Mouse (Mus musculus): ENCODE results near the gene Rps12-ps3. TPM values are rescaled to one million over a fixed set of nuclear protein-coding genes. Genes with fewer than 3 reads are reported as not detected.

Gene Rps12-ps3
- polyA plus RNA-seq, 1 experiment = 118 TPM

DNA sequence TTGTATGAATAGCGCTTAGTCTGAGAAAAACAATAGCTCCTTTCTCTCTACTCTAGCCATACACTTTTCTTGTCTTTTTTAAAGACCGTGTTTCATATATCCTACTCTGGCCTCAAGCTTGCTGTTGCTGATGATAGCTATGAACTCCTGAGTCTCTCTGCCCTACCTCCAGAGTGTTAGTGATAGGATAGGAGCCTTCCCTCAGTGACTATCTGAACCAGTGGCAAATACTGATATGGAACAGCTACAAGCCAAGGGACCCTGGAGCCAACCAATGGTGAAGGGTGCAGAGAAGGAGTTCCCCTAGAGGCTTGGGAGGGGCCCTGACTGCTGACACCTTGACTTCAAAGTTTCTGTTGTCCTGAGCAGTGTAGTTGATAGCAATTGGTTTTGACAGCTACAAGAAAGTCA is 38.4 kb downstream of the Rps12-ps3 start:
- no peak overlapping the region for H3K4me3 ChIP-seq (ENCODE audit: insufficient read depth, low read length)
- H3K27ac ChIP-seq (ENCODE audit: insufficient read depth, low read length) = no peak overlapping the region
- TF ChIP-seq POLR2A (IDR thresholded peaks at IDR 0.05; ENCODE audit: extremely low read depth, insufficient read depth, low read length) (no peak), CTCF (IDR thresholded peaks at IDR 0.05; ENCODE audit: extremely low read depth, insufficient read depth, low read length) (no peak)
- H3K4me1 ChIP-seq (ENCODE audit: control insufficient read depth, insufficient read depth, low read length) = no peaks in the 10 kb centered on the region

DNA sequence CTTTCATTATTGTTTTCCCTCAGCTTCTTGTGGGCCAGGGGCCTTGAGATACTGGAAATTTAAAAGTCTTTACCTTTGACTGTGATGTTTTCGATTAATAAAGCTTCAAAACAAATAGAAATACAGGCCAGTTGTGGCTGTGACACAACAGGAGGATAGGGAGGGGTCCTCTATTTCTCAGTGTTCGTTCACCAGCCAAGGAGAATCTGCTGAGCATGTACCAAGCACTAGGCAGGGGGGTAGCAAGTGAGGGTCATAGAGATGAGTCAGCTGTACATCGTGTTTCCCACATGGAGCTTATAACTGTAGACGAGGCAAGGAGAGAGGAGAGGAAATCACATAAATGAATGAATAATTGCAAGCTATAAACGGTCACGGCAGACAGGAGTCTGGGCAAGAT is 40.6 kb downstream of the Rps12-ps3 start:
- no peak for TF ChIP-seq CTCF (IDR thresholded peaks at IDR 0.05; ENCODE audit: extremely low read depth, insufficient read depth, low read length)
- no peak for TF ChIP-seq POLR2A (IDR thresholded peaks at IDR 0.05; ENCODE audit: extremely low read depth, insufficient read depth, low read length)
- no peak overlapping the region for H3K4me3 ChIP-seq (ENCODE audit: insufficient read depth, low read length)
- no peak overlapping the region for H3K27ac ChIP-seq (ENCODE audit: insufficient read depth, low read length)

DNA sequence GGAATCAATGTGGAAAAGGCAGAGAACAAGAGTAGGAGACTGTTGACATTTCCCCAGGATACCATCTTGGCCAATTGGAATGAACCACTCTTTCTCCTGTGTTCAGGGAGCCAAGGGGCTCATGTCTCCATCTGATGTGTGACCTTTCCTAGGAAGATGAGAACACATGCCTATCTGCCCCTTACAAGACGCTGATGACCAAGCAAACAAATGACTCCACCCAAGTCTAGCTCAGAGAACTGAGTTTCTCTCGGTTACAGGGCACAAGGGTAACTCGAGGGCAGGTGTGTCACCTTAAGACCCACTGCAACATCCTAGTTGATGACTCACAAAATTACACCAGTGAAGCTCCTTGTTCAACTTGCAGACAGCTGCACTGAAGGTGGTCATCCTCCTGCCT is 41.6 kb downstream of the Rps12-ps3 start:
- Histone ChIP-seq H3K4me3 (ENCODE audit: insufficient read depth, low read length) (no peak overlapping the region), H3K27ac (ENCODE audit: insufficient read depth, low read length) (no peak overlapping the region), H3K4me1 (ENCODE audit: control insufficient read depth, insufficient read depth, low read length) (no peaks in the 10 kb centered on the region)
- TF ChIP-seq CTCF (IDR thresholded peaks at IDR 0.05; ENCODE audit: extremely low read depth, insufficient read depth, low read length) = no peak
- no peak for TF ChIP-seq POLR2A (IDR thresholded peaks at IDR 0.05; ENCODE audit: extremely low read depth, insufficient read depth, low read length)

More for the DNA sequence above, 40.6 kb downstream of the Rps12-ps3 start:
- H3K4me1 ChIP-seq (ENCODE audit: control insufficient read depth, insufficient read depth, low read length) = no peaks in the 10 kb centered on the region

GRCm38 (mm10) chr19:59366724-59367123 is 44.6 kb downstream of the Rps12-ps3 start:
- no peaks in the 10 kb centered on the region for H3K4me1 ChIP-seq (ENCODE audit: control insufficient read depth, insufficient read depth, low read length)
- TF ChIP-seq POLR2A (IDR thresholded peaks at IDR 0.05; ENCODE audit: extremely low read depth, insufficient read depth, low read length) = no peak
- no peak for TF ChIP-seq CTCF (IDR thresholded peaks at IDR 0.05; ENCODE audit: extremely low read depth, insufficient read depth, low read length)
- no peak overlapping the region for H3K27ac ChIP-seq (ENCODE audit: insufficient read depth, low read length)
- no peak overlapping the region for H3K4me3 ChIP-seq (ENCODE audit: insufficient read depth, low read length)

DNA sequence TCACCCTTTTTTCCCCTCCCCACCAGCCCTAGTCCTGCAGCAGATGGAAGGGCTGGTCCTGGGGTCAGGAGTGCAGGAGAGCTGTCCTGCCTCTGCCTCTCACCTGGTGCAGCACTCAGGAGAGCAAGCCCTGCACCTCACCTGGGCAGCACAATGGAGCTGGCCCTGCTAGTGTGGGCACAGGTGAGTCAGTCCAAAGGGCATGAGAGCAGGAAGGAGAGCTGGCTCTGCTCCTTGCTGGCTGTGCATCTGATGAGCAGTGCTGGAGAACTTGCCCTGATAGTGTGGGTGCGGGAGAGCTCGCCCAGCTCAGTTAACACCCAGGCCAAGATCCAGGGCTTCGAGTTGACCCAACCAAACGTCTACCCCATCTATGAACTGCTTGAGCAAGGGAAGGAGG is 45.8 kb downstream of the Rps12-ps3 start:
- TF ChIP-seq CTCF (IDR thresholded peaks at IDR 0.05; ENCODE audit: extremely low read depth, insufficient read depth, low read length) = no peak
- no peak for TF ChIP-seq POLR2A (IDR thresholded peaks at IDR 0.05; ENCODE audit: extremely low read depth, insufficient read depth, low read length)

GRCm38 (mm10) chr19:59371016-59371415 is 48.9 kb downstream of the Rps12-ps3 start:
- H3K27ac ChIP-seq (ENCODE audit: insufficient read depth, low read length) = no peak overlapping the region
- no peak overlapping the region for H3K4me3 ChIP-seq (ENCODE audit: insufficient read depth, low read length)
- no peak for TF ChIP-seq CTCF (IDR thresholded peaks at IDR 0.05; ENCODE audit: extremely low read depth, insufficient read depth, low read length)
- no peak for TF ChIP-seq POLR2A (IDR thresholded peaks at IDR 0.05; ENCODE audit: extremely low read depth, insufficient read depth, low read length)
- H3K4me1 ChIP-seq (ENCODE audit: control insufficient read depth, insufficient read depth, low read length) = no peaks in the 10 kb centered on the region

More for the DNA sequence above, 45.8 kb downstream of the Rps12-ps3 start:
- Histone ChIP-seq H3K4me3 (ENCODE audit: insufficient read depth, low read length) (no peak overlapping the region), H3K27ac (ENCODE audit: insufficient read depth, low read length) (no peak overlapping the region), H3K4me1 (ENCODE audit: control insufficient read depth, insufficient read depth, low read length) (no peaks in the 10 kb centered on the region)

Other genes with a start within 250 kb of the Rps12-ps3 start
- gene Shtn1, start 246.2 kb upstream of the Rps12-ps3 start, polyA plus RNA-seq (2012; rRNA removed) = 21.8 and 23.0 TPM in 2 replicates
- gene Vax1, start 152.2 kb upstream of the Rps12-ps3 start, polyA plus RNA-seq (2012; rRNA removed) = 0.98 and 1.6 TPM in 2 replicates
- not detected in 2 replicates for gene Kcnk18, start 103.1 kb upstream of the Rps12-ps3 start, polyA plus RNA-seq (2012; rRNA removed)
- gene Slc18a2, start 61.4 kb upstream of the Rps12-ps3 start, polyA plus RNA-seq (2012; rRNA removed) = 0.08 and 0.17 TPM in 2 replicates
- 19.8 and 20.4 TPM in 2 replicates for gene Pdzd8, start 23.5 kb downstream of the Rps12-ps3 start, polyA plus RNA-seq (2012; rRNA removed)
- gene Emx2, start 136.1 kb downstream of the Rps12-ps3 start, polyA plus RNA-seq (2012; rRNA removed) = 11.9 and 12.4 TPM in 2 replicates